Mouse (Mus musculus): ENCODE data around the gene Tnrc6a. TPM values are rescaled to one million over a fixed set of nuclear protein-coding genes. Genes with fewer than 3 reads are reported as not detected.

The Tnrc6a gene
- total RNA-seq, 2 experiments from 2014 or later = 38.5 to 47.3 TPM

GRCm38 (mm10) chr7:123124299-123124716, 623 bp downstream of the Tnrc6a start:
- intact Hi-C loops (cut with DNase I) = no loop called here
- DNase-seq = no peak

GRCm38 (mm10) chr7:123124735-123125181, 1.1 kb downstream of the Tnrc6a start:
- intact Hi-C loops (cut with DNase I) = loop anchor here (5.0 kb wide), 3 partner anchors 38 to 152 kb away; no protein-coding TSS in a partner anchor
- peak; percentile 40 to 55 for DNase-seq

- intact Hi-C loops (cut with DNase I) = loop anchor here (5.0 kb wide), 3 partner anchors 36 to 154 kb away; no protein-coding TSS in a partner anchor
- peak; percentile 43 to 52 for DNase-seq
Measured at GRCm38 (mm10) chr7:123126056-123126455, 2.4 kb downstream of the Tnrc6a start.

GRCm38 (mm10) chr7:123127301-123127700, 3.6 kb downstream of the Tnrc6a start:
- DNase-seq = no peak
- intact Hi-C loops (cut with DNase I) = loop anchor here (5.0 kb wide), 3 partner anchors 35 to 155 kb away; no protein-coding TSS in a partner anchor

GRCm38 (mm10) chr7:123127981-123128380, 4.3 kb downstream of the Tnrc6a start:
- no peak for DNase-seq
- intact Hi-C loops (cut with DNase I) = loop anchor here (5.0 kb wide), 3 partner anchors 34 to 156 kb away; no protein-coding TSS in a partner anchor

- no peak for DNase-seq
- intact Hi-C loops (cut with DNase I) = loop anchor here (5.0 kb wide), 3 partner anchors 33 to 157 kb away; no protein-coding TSS in a partner anchor
Measured at GRCm38 (mm10) chr7:123129061-123129460, 5.4 kb downstream of the Tnrc6a start.

GRCm38 (mm10) chr7:123130198-123130597, 6.5 kb downstream of the Tnrc6a start:
- intact Hi-C loops (cut with DNase I) = no loop called here

GRCm38 (mm10) chr7:123132401-123132800, 8.7 kb downstream of the Tnrc6a start:
- no peak for DNase-seq
- intact Hi-C loops (cut with DNase I) = no loop called here

More at GRCm38 (mm10) chr7:123130198-123130597, 6.5 kb downstream of the Tnrc6a start:
- DNase-seq = no peak

- no peak for DNase-seq
- intact Hi-C loops (cut with DNase I) = no loop called here
Measured at GRCm38 (mm10) chr7:123134876-123135275, 11.2 kb downstream of the Tnrc6a start.

GRCm38 (mm10) chr7:123135655-123136054, 12.0 kb downstream of the Tnrc6a start:
- DNase-seq = no peak
- intact Hi-C loops (cut with DNase I) = no loop called here

- DNase-seq = no peak
- intact Hi-C loops (cut with DNase I) = no loop called here
Measured at GRCm38 (mm10) chr7:123138001-123138400, 14.3 kb downstream of the Tnrc6a start.

- DNase-seq = no peak
- intact Hi-C loops (cut with DNase I) = no loop called here
Measured at GRCm38 (mm10) chr7:123146141-123146846, 22.6 kb downstream of the Tnrc6a start.

- intact Hi-C loops (cut with DNase I) = no loop called here
- DNase-seq = no peak
Measured at GRCm38 (mm10) chr7:123147787-123148186, 24.1 kb downstream of the Tnrc6a start.

GRCm38 (mm10) chr7:123148935-123149334, 25.2 kb downstream of the Tnrc6a start:
- no peak for DNase-seq
- intact Hi-C loops (cut with DNase I) = no loop called here

GRCm38 (mm10) chr7:123162346-123162745, 38.7 kb downstream of the Tnrc6a start:
- DNase-seq = peak; percentile 48 to 54
- intact Hi-C loops (cut with DNase I) = loop anchor here (5.0 kb wide), 1 partner anchor 35 kb away; no protein-coding TSS in a partner anchor

- intact Hi-C loops (cut with DNase I) = loop anchor here (5.0 kb wide), 1 partner anchor 170 kb away; no protein-coding TSS in a partner anchor
- no peak for DNase-seq
Measured at GRCm38 (mm10) chr7:123167436-123167835, 43.8 kb downstream of the Tnrc6a start.

GRCm38 (mm10) chr7:123169618-123170017, 45.9 kb downstream of the Tnrc6a start:
- DNase-seq = no peak
- intact Hi-C loops (cut with DNase I) = loop anchor here (5.0 kb wide), 1 partner anchor 172 kb away; no protein-coding TSS in a partner anchor

GRCm38 (mm10) chr7:123172101-123172500, 48.4 kb downstream of the Tnrc6a start:
- intact Hi-C loops (cut with DNase I) = no loop called here
- DNase-seq = no peak

GRCm38 (mm10) chr7:123177215-123177614, 53.5 kb downstream of the Tnrc6a start:
- intact Hi-C loops (cut with DNase I) = no loop called here
- DNase-seq = no peak

GRCm38 (mm10) chr7:123181787-123182701, 58.4 kb downstream of the Tnrc6a start:
- intact Hi-C loops (cut with DNase I) = no loop called here

GRCm38 (mm10) chr7:123184891-123185290, 61.2 kb downstream of the Tnrc6a start:
- intact Hi-C loops (cut with DNase I) = no loop called here
- DNase-seq = no peak

More at GRCm38 (mm10) chr7:123181787-123182701, 58.4 kb downstream of the Tnrc6a start:
- DNase-seq = no peak
